Mouse (Mus musculus) testis, adult 2 months (tissue): ENCODE results near the gene Kdm6b.

Experiments
- CTCF ChIP-seq: fragments of 200-500 bp; IDR thresholded peaks from 2 replicates; pipeline ENCODE4 v1.5.1; 2012; ENCODE audit warnings: low read depth, mild to moderate bottlenecking, inconsistent platforms, low read length, moderate library complexity; ENCODE audit not compliant: control insufficient read depth, insufficient read depth, insufficient replicate concordance
- POLR2A ChIP-seq: fragments of 200-500 bp; IDR thresholded peaks from 2 replicates; pipeline ENCODE4 v1.6.1; 2012; ENCODE audit warnings: low read depth, mild to moderate bottlenecking, inconsistent platforms, low read length, moderate library complexity; ENCODE audit not compliant: control insufficient read depth

- peak; percentile 83 for TF ChIP-seq CTCF
- peak; percentile 73 for TF ChIP-seq POLR2A
Observed at GRCm38 (mm10) chr11:69401210-69401637, 12.3 kb downstream of the Kdm6b start.
